Mouse (Mus musculus) kidney, postnatal 25 days (tissue): Measurements from ENCODE around the gene Rnf152.

Experiments used
- DNase-seq, 2 experiments: peaks; one replicate each; pipeline ENCODE4 v3.0.0; 2021; ENCODE audit warnings: mixed read lengths in 2 of 2

Rnf152 gene

GRCm38 (mm10) chr1:105311899-105312600 lies 44.5 kb downstream of the Rnf152 start:
- DNase-seq = no peak

GRCm38 (mm10) chr1:105302164-105302563 lies 54.3 kb downstream of the Rnf152 start:
- DNase-seq = no peak

GRCm38 (mm10) chr1:105301764-105302163 lies 54.7 kb downstream of the Rnf152 start:
- peak; percentile 15 to 62 for DNase-seq

- DNase-seq = no peak
Measured at GRCm38 (mm10) chr1:105291859-105292258, 64.7 kb downstream of the Rnf152 start.

GRCm38 (mm10) chr1:105287536-105287935 lies 69.0 kb downstream of the Rnf152 start:
- no peak for DNase-seq

- DNase-seq = no peak
Measured at GRCm38 (mm10) chr1:105286906-105287305, 69.6 kb downstream of the Rnf152 start.

- DNase-seq = no peak
Measured at GRCm38 (mm10) chr1:105285001-105285400, 71.5 kb downstream of the Rnf152 start.

- no peak for DNase-seq
Measured at GRCm38 (mm10) chr1:105284116-105284515, 72.4 kb downstream of the Rnf152 start.

GRCm38 (mm10) chr1:105281277-105281676 lies 75.2 kb downstream of the Rnf152 start:
- DNase-seq = no peak

- no peak for DNase-seq
Measured at GRCm38 (mm10) chr1:105280160-105280559, 76.3 kb downstream of the Rnf152 start.

GRCm38 (mm10) chr1:105274500-105275194 lies 81.9 kb downstream of the Rnf152 start:
- DNase-seq = no peak

GRCm38 (mm10) chr1:105271104-105271503 lies 85.4 kb downstream of the Rnf152 start:
- no peak for DNase-seq

- no peak for DNase-seq
Measured at GRCm38 (mm10) chr1:105263283-105264033, 93.1 kb downstream of the Rnf152 start.

- DNase-seq = no peak
Measured at GRCm38 (mm10) chr1:105260200-105260599, 96.3 kb downstream of the Rnf152 start.

- no peak for DNase-seq
Measured at GRCm38 (mm10) chr1:105257199-105257598, 99.3 kb downstream of the Rnf152 start.

- DNase-seq = no peak
Measured at GRCm38 (mm10) chr1:105249190-105249589, 107.3 kb downstream of the Rnf152 start.

- no peak for DNase-seq
Measured at GRCm38 (mm10) chr1:105246651-105247050, 109.9 kb downstream of the Rnf152 start.

- DNase-seq = no peak
Measured at GRCm38 (mm10) chr1:105246075-105246574, 110.4 kb downstream of the Rnf152 start.

GRCm38 (mm10) chr1:105243359-105244142 lies 113.0 kb downstream of the Rnf152 start:
- DNase-seq = no peak

GRCm38 (mm10) chr1:105240185-105240584 lies 116.3 kb downstream of the Rnf152 start:
- DNase-seq = no peak
